Mouse (Mus musculus) CH12.LX (cell line): Measurements from ENCODE around the gene Akap8l. TPM values are rescaled to one million over a fixed set of nuclear protein-coding genes. Genes with fewer than 3 reads are reported as not detected.
A peak's percentile ranks its signal among the peaks of the same experiment; 100 is the strongest.

Experiments used
- DNase-seq: peaks from one replicate; pipeline ENCODE4 v3.0.0-alpha.2; 2013; ENCODE audit errors: extremely low read depth
- H3K27ac ChIP-seq: 2 replicates; pipeline ENCODE4 v1.5.1; 2012; ENCODE audit warnings: low read depth, mild to moderate bottlenecking, control low read depth, moderate library complexity; ENCODE audit not compliant: insufficient read depth
- H3K27me3 ChIP-seq: replicated peaks from 2 replicates; pipeline ENCODE3; 2012; ENCODE audit warnings: inconsistent platforms
- H3K36me3 ChIP-seq, 2 experiments: replicated peaks in 1 of 2; 2 replicates each; pipeline versions ENCODE3 to v1.6.1; 2012; ENCODE audit warnings: inconsistent platforms in 1 of 2, low read length in 1 of 2, mild to moderate bottlenecking in 1 of 2, mixed read lengths in 1 of 2, moderate library complexity in 1 of 2; ENCODE audit not compliant: control insufficient read depth in 1 of 2, insufficient read depth in 1 of 2
- H3K4me1 ChIP-seq, 2 experiments: 2 replicates each; pipeline ENCODE4 v1.6.1; 2012; ENCODE audit warnings: inconsistent platforms in 1 of 2, moderate library complexity in 1 of 2; ENCODE audit not compliant: insufficient read depth in 2 of 2, control insufficient read depth in 1 of 2
- H3K4me2 ChIP-seq: 2 replicates; pipeline ENCODE4 v1.6.1; 2012; ENCODE audit warnings: low read depth, mild to moderate bottlenecking, control low read depth; ENCODE audit not compliant: poor library complexity, insufficient read depth, severe bottlenecking
- H3K4me3 ChIP-seq, 3 experiments: fragments of 150-350 bp in 1 of 3; sonication (generic) in 1 of 3; replicated peaks in 1 of 3; 2 replicates each; pipeline versions ENCODE3 to v1.5.1; 2011 to 2012; ENCODE audit warnings: low read depth in 2 of 3, low read length in 2 of 3, mild to moderate bottlenecking in 2 of 3, moderate library complexity in 2 of 3, control low read depth in 1 of 3, improper control_type of control experiment in 1 of 3, inconsistent platforms in 1 of 3, mixed read lengths in 1 of 3; ENCODE audit not compliant: poor library complexity in 1 of 3
- H3K79me2 ChIP-seq: replicated peaks from 2 replicates; pipeline ENCODE4 v1.6.1; 2012; ENCODE audit warnings: mild to moderate bottlenecking, moderate library complexity; ENCODE audit not compliant: control insufficient read depth, poor library complexity, insufficient read depth, severe bottlenecking; ENCODE audit errors: extremely low read depth
- H3K9ac ChIP-seq: 2 replicates; pipeline ENCODE4 v1.6.1; 2012; ENCODE audit warnings: low read depth, mild to moderate bottlenecking, control low read depth, moderate library complexity; ENCODE audit not compliant: insufficient read depth
- H3K9me3 ChIP-seq: replicated peaks from 2 replicates; pipeline ENCODE3; 2012; ENCODE audit warnings: low read length, inconsistent platforms, mixed read lengths
- BHLHE40 ChIP-seq: IDR thresholded peaks from 2 replicates; pipeline ENCODE4 v1.6.1; 2011; ENCODE audit warnings: mild to moderate bottlenecking, low read depth, low read length, improper control_type of control experiment
- CHD1 ChIP-seq: IDR thresholded peaks from 2 replicates; pipeline ENCODE4 v1.6.1; 2012; ENCODE audit warnings: low read depth, low read length, improper control_type of control experiment, inconsistent platforms
- E2F4 ChIP-seq: IDR thresholded peaks from 2 replicates; pipeline ENCODE4 v1.6.1; 2011; ENCODE audit warnings: low read depth, low read length, improper control_type of control experiment; ENCODE audit not compliant: insufficient replicate concordance
- ELF1 ChIP-seq: IDR thresholded peaks from 2 replicates; pipeline ENCODE4 v1.6.1; 2014; ENCODE audit warnings: low read depth, mild to moderate bottlenecking, inconsistent platforms, low read length, improper control_type of control experiment
- HCFC1 ChIP-seq: IDR thresholded peaks from 2 replicates; pipeline ENCODE4 v1.6.1; 2012; ENCODE audit warnings: low read depth, mild to moderate bottlenecking, inconsistent platforms, low read length, improper control_type of control experiment
- IRF4 ChIP-seq: IDR thresholded peaks from 2 replicates; pipeline ENCODE4 v1.6.1; 2014; ENCODE audit warnings: low read depth, mild to moderate bottlenecking, inconsistent platforms, low read length, improper control_type of control experiment
- KAT2A ChIP-seq: IDR thresholded peaks from 2 replicates; pipeline ENCODE4 v1.6.1; 2012; ENCODE audit warnings: low read length, improper control_type of control experiment, inconsistent platforms; ENCODE audit not compliant: insufficient replicate concordance
- MAFK ChIP-seq: IDR thresholded peaks from 2 replicates; pipeline ENCODE4 v1.6.1; 2011; ENCODE audit warnings: low read length, improper control_type of control experiment; ENCODE audit not compliant: insufficient replicate concordance
- MAX ChIP-seq: IDR thresholded peaks from 2 replicates; pipeline ENCODE4 v1.6.1; 2011; ENCODE audit warnings: low read length, improper control_type of control experiment
- MXI1 ChIP-seq: IDR thresholded peaks from 2 replicates; pipeline ENCODE4 v1.6.1; 2011; ENCODE audit warnings: mild to moderate bottlenecking, low read depth, low read length, improper control_type of control experiment
- NELFE ChIP-seq: IDR thresholded peaks from 2 replicates; pipeline ENCODE4 v1.6.1; 2011; ENCODE audit warnings: low read depth, low read length, improper control_type of control experiment
- NRF1 ChIP-seq: IDR thresholded peaks from 2 replicates; pipeline ENCODE4 v1.6.1; 2014; ENCODE audit warnings: low read depth, mild to moderate bottlenecking, inconsistent platforms, low read length, improper control_type of control experiment, moderate library complexity
- POLR2A ChIP-seq: IDR thresholded peaks from 2 replicates; pipeline ENCODE4 v1.6.1; 2011; ENCODE audit warnings: low read depth, mild to moderate bottlenecking, improper control_type of control experiment, low read length
- POLR2AphosphoS2 ChIP-seq: IDR thresholded peaks from 2 replicates; pipeline ENCODE4 v1.6.1; 2011; ENCODE audit warnings: low read depth, low read length, improper control_type of control experiment
- SIN3A ChIP-seq: IDR thresholded peaks from 2 replicates; pipeline ENCODE4 v1.6.1; 2012; ENCODE audit warnings: low read length, improper control_type of control experiment, inconsistent platforms
- SMC3 ChIP-seq: IDR thresholded peaks from 2 replicates; pipeline ENCODE4 v1.6.1; 2011; ENCODE audit warnings: low read depth, low read length, improper control_type of control experiment
- TBP ChIP-seq: conservative IDR thresholded peaks from 2 replicates; pipeline ENCODE4 v1.6.1; 2011; ENCODE audit warnings: low read depth, low read length, improper control_type of control experiment
- TCF12 ChIP-seq: IDR thresholded peaks from 2 replicates; pipeline ENCODE4 v1.6.1; 2014; ENCODE audit warnings: low read depth, mild to moderate bottlenecking, inconsistent platforms, low read length, improper control_type of control experiment
- UBTF ChIP-seq: IDR thresholded peaks from 2 replicates; pipeline ENCODE4 v1.6.1; 2012; ENCODE audit warnings: low read depth, mild to moderate bottlenecking, inconsistent platforms, low read length, improper control_type of control experiment, moderate library complexity
- USF1 ChIP-seq: IDR thresholded peaks from 2 replicates; pipeline ENCODE4 v1.6.1; 2014; ENCODE audit warnings: low read depth, mild to moderate bottlenecking, inconsistent platforms, low read length, improper control_type of control experiment
- ZKSCAN1 ChIP-seq: IDR thresholded peaks from 2 replicates; pipeline ENCODE4 v1.6.1; 2012; ENCODE audit warnings: low read depth, inconsistent platforms, low read length, improper control_type of control experiment, borderline replicate concordance
- dilution Hi-C: fragments of 300-500 bp; cut with MboI; formaldehyde crosslinking; loops from 2 replicates; pipeline ENCODE4 v1.14.3; 2020; ENCODE audit warnings: low sequenced_read_pairs; ENCODE audit not compliant: extremely low pct_unique_long_range_greater_than_20kb, extremely low pct_ligation_motif_present
- in situ Hi-C: fragments of 300-500 bp; cut with MboI; formaldehyde crosslinking; loops from 3 replicates; pipeline ENCODE4 v1.14.3; 2019; ENCODE audit warnings: low sequenced_read_pairs, low pct_ligation_motif_present, low pct_unique_long_range_greater_than_20kb, mixed read lengths
- polyA plus RNA-seq: library from polyadenylated mRNA; unstranded; fragments of >175 nt; gene quantifications from 2 replicates; pipeline ENCODE4 v1.2.1, GENCODE M21; 2012; ENCODE audit warnings: low read depth; ENCODE audit not compliant: insufficient read length
- total RNA-seq, 2 experiments: library from RNA; depleted of rRNA; stranded (reverse); fragments of 300-350 nt in 1 of 2; fragments of >200 nt in 1 of 2; gene quantifications; 2 replicates each; pipeline ENCODE4 v1.2.3; 2012 to 2014

Gene Akap8l
- total and polyA plus RNA-seq, 3 experiments, result 29.6 to 43.4 (median 41.4) TPM

- H3K79me2 ChIP-seq, result peaks cover 57% of the 10 kb centered on the region
- H3K4me3 ChIP-seq, result peak overlapping the region; percentile 83 to 94 (median 93)
- H3K4me1 ChIP-seq, result peaks cover 8 to 40% of the 10 kb centered on the region in 2 experiments; a peak in 3 of 4 replicates
- H3K4me2 ChIP-seq, result peak overlapping the region; percentile 17
- TF ChIP-seq POLR2AphosphoS2 (no peak), KAT2A (no peak), SIN3A (peak; percentile 85; the same call in 1 of the 2 replicates), ELF1 (peak; percentile 43), NRF1 (peak; percentile 28; the same call in 1 of the 2 replicates), MAFK (no peak), E2F4 (no peak), UBTF (peak; percentile 71; the same call in 1 of the 2 replicates), NELFE (no peak), USF1 (no peak), ZKSCAN1 (no peak), TCF12 (no peak), HCFC1 (0 out of 2 replicates have a peak, but pooled peaks have one; percentile 28), MXI1 (no peak; the same call in none of the 2 replicates)
- H3K27me3 ChIP-seq, result no peaks in the 10 kb centered on the region
- peak; percentile 62 for DNase-seq
- peaks cover 0 to 9% of the 10 kb centered on the region in 2 experiments for H3K36me3 ChIP-seq
- no peaks in the 10 kb centered on the region for H3K9me3 ChIP-seq
- H3K27ac ChIP-seq, result peak overlapping the region; percentile 89
- dilution Hi-C loops, result no loop called here
- in situ Hi-C loops, result no loop called here
- H3K9ac ChIP-seq, result peak overlapping the region; percentile 76
Observed at GRCm38 (mm10) chr17:32283771-32284221, 66.6 kb downstream of the Akap8l start.

- H3K4me3 ChIP-seq, result peak overlapping the region; percentile 83 to 94 (median 93)
- dilution Hi-C loops, result no loop called here
- H3K9ac ChIP-seq, result peak overlapping the region; percentile 76
- TF ChIP-seq BHLHE40, result peak; percentile 66
- TF ChIP-seq TBP, result no peak
- no peak for TF ChIP-seq MAX
- TF ChIP-seq NRF1, result no peak
- no peak for TF ChIP-seq CHD1
- no peak for TF ChIP-seq IRF4
- TF ChIP-seq SMC3, result no peak
- TF ChIP-seq POLR2A, result no peak
- TF ChIP-seq POLR2AphosphoS2, result no peak
- peaks cover 8 to 40% of the 10 kb centered on the region in 2 experiments; a peak in 3 of 4 replicates for H3K4me1 ChIP-seq
- peaks cover 62% of the 10 kb centered on the region for H3K79me2 ChIP-seq
- in situ Hi-C loops, result no loop called here
- H3K36me3 ChIP-seq, result peaks cover 0 to 11% of the 10 kb centered on the region in 2 experiments
- H3K27ac ChIP-seq, result peak overlapping the region; percentile 81
- peak overlapping the region; percentile 17 for H3K4me2 ChIP-seq
- DNase-seq, result peak; percentile 29
- no peaks in the 10 kb centered on the region for H3K27me3 ChIP-seq
- no peaks in the 10 kb centered on the region for H3K9me3 ChIP-seq
Observed at GRCm38 (mm10) chr17:32283341-32283740, 67.1 kb downstream of the Akap8l start.
